29 mouse cellular contexts compared by ENCODE assay signal in the genomic region with DNA sequence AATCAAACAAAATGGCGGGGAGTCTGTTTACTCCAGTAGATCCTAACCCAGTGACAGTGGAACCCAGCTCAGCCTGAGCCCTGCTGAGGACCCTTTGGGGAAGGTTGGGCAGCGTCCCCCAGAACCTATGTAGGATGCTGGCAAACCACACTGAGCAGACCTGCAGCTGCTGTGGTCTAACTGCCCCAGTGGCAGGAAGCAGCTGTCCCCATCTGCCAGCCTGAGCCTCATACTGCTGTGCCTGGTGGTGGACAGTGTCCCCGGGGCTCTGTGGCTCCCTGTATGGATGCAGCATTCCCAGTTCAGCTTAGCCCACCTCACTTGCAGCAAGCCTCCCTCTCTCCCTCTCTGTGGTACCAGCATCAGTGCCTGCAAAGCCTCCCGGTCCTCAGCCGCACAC. TPM values are rescaled to one million over a fixed set of nuclear protein-coding genes. Genes with fewer than 3 reads are reported as not detected.
DNase-seq lines count a peak whose midpoint lies in the region; ATAC-seq lines count a peak whose summit lies in the region.
"Had no signal": no experiment of that assay in that cellular context is flagged by ENCODE, and none has a peak within 500 bp of the region (broad histone marks: within the 10 kb centered on the region; RNA-seq: fewer than 3 reads in every experiment).

No protein-coding gene starts in this region.

- no peak overlapping the region for H3K4me2 ChIP-seq in hindbrain, embryonic 12.5 days (replicated peaks)
- H3K4me2 ChIP-seq: embryonic facial prominence, embryonic 15.5 days; kidney, embryonic 15.5 days; midbrain, embryonic 11.5 days; neural tube, embryonic 12.5 days had no signal

- intact Hi-C loops in heart, postnatal 14 days (cut with DNase I): no loop called here

- no peaks in the 10 kb centered on the region for H3K9me3 ChIP-seq in heart, embryonic 10.5 days
- H3K9me3 ChIP-seq in megakaryocyte, embryonic 14.5 days: no peaks in the 10 kb centered on the region
- H3K9me3 ChIP-seq in hindbrain, embryonic 12.5 days (replicated peaks): no peaks in the 10 kb centered on the region
- H3K9me3 ChIP-seq: embryonic facial prominence, embryonic 15.5 days; kidney, embryonic 15.5 days; neural tube, embryonic 12.5 days had no signal

- no peak overlapping the region for H3K9ac ChIP-seq in hindbrain, embryonic 12.5 days
- H3K9ac ChIP-seq: embryonic facial prominence, embryonic 15.5 days; kidney, embryonic 15.5 days; neural tube, embryonic 12.5 days had no signal

- no peak for DNase-seq in heart, embryonic 10.5 days (ENCODE audit: low spot score)
- no peak for DNase-seq in heart, postnatal 14 days
- DNase-seq in thymus, postnatal 0 days (ENCODE audit: low spot score): peak; percentile 86
- no peak for DNase-seq in cerebellum, adult 18-20 months
- DNase-seq in cerebellum, postnatal 14 days: no peak
- DNase-seq: adrenal gland, adult 8-10 months; cerebellum, postnatal 25 days; heart, adult 11 months; lung, adult 18-20 months; lung, postnatal 36 days had no signal

- peaks cover 23% of the 10 kb centered on the region for H3K36me3 ChIP-seq in heart, embryonic 10.5 days
- H3K36me3 ChIP-seq in megakaryocyte, embryonic 14.5 days (replicated peaks; ENCODE audit: low read length): peaks cover 22% of the 10 kb centered on the region
- H3K36me3 ChIP-seq in hindbrain, embryonic 12.5 days: peaks cover 20% of the 10 kb centered on the region

- H3K4me3 ChIP-seq in heart, embryonic 10.5 days: no peak overlapping the region
- peak overlapping the region; percentile 66 for H3K4me3 ChIP-seq in megakaryocyte, embryonic 14.5 days (replicated peaks)
- H3K4me3 ChIP-seq in hindbrain, embryonic 12.5 days: no peak overlapping the region
- H3K4me3 ChIP-seq: embryonic facial prominence, embryonic 15.5 days; kidney, embryonic 15.5 days; neural tube, embryonic 12.5 days had no signal

- H3K27me3 ChIP-seq in heart, embryonic 10.5 days (ENCODE audit: insufficient read depth, poor library complexity, severe bottlenecking): no peaks in the 10 kb centered on the region
- no peaks in the 10 kb centered on the region for H3K27me3 ChIP-seq in megakaryocyte, embryonic 14.5 days (replicated peaks)
- no peaks in the 10 kb centered on the region for H3K27me3 ChIP-seq in hindbrain, embryonic 12.5 days
- H3K27me3 ChIP-seq: embryonic facial prominence, embryonic 15.5 days; kidney, embryonic 15.5 days; neural tube, embryonic 12.5 days; Patski had no signal

- WGBS in heart, embryonic 10.5 days: 75% methylated on average over 5 of the region's 5 CpGs
- WGBS in hindbrain, embryonic 12.5 days: 83% methylated on average over 5 of the region's 5 CpGs

- peaks cover 13% of the 10 kb centered on the region for H3K4me1 ChIP-seq in heart, embryonic 10.5 days
- H3K4me1 ChIP-seq in megakaryocyte, embryonic 14.5 days: peaks cover 67% of the 10 kb centered on the region
- H3K4me1 ChIP-seq in hindbrain, embryonic 12.5 days: peaks cover 10% of the 10 kb centered on the region

- 0 out of 2 replicates have a peak overlapping the region, but pooled peaks have one; percentile 25 for H3K27ac ChIP-seq in heart, embryonic 10.5 days
- no peak overlapping the region for H3K27ac ChIP-seq in hindbrain, embryonic 12.5 days
- H3K27ac ChIP-seq: embryonic facial prominence, embryonic 15.5 days; hindbrain, postnatal 0 days; kidney, embryonic 15.5 days; neural tube, embryonic 12.5 days; stomach, postnatal 0 days had no signal

- no peak for ATAC-seq in megakaryocyte, adult 5-6 weeks (ENCODE audit: poor library complexity, severe bottlenecking)
- ATAC-seq in hindbrain, embryonic 12.5 days (ENCODE audit: low FRiP score): no peak
- ATAC-seq: CD4-positive, CD25-positive, alpha-beta regulatory T cell, adult 4 months; hindbrain, postnatal 0 days; intestine, postnatal 0 days; Patski had no signal

RNA-seq across cellular contexts. Expression of a gene that starts 1.5 kb away (rescaled TPM):
- 30.3 and 31.3 TPM in 2 replicates for polyA plus RNA-seq in heart, embryonic 10.5 days (2016; fragmentation: Nextera tagmentation; extraction: Ambion mirVana)
- 10 to 100 TPM; 41.8 to 43.8 TPM for total RNA-seq in heart, postnatal 14 days (2021)
- polyA plus RNA-seq in megakaryocyte, embryonic 14.5 days (2012; ENCODE audit: insufficient read depth, low replicate concordance): 42.9 and 56.6 TPM in 2 replicates
- total RNA-seq in megakaryocyte, adult 5-6 weeks (2015): 25.5 and 41.7 TPM in 2 replicates
- total RNA-seq in megakaryocyte, adult 5-6 weeks (2017): 15.9 and 31.2 TPM in 2 replicates
- 26.8 and 28.9 TPM in 2 replicates for polyA plus RNA-seq in thymus, postnatal 0 days (2015; fragmentation: Nextera tagmentation; extraction: Ambion mirVana)
- 32.8 and 37.7 TPM in 2 replicates for polyA plus RNA-seq in hindbrain, embryonic 12.5 days (2016; fragmentation: Nextera tagmentation; extraction: Ambion mirVana)

RNA-seq across cellular contexts. Expression of a gene that starts 14.3 kb away (rescaled TPM):
- polyA plus RNA-seq in heart, embryonic 10.5 days (2016; fragmentation: Nextera tagmentation; extraction: Ambion mirVana): 20.7 and 25.1 TPM in 2 replicates
- total RNA-seq in heart, postnatal 14 days (2021): 10 to 100 TPM; 23.4 to 26.9 TPM
- polyA plus RNA-seq in megakaryocyte, embryonic 14.5 days (2012; ENCODE audit: insufficient read depth, low replicate concordance): 26.5 and 40.1 TPM in 2 replicates
- total RNA-seq in megakaryocyte, adult 5-6 weeks (2015): 9.7 and 10.1 TPM in 2 replicates
- 18.2 and 20.9 TPM in 2 replicates for total RNA-seq in megakaryocyte, adult 5-6 weeks (2017)
- 39.4 and 40.8 TPM in 2 replicates for polyA plus RNA-seq in thymus, postnatal 0 days (2015; fragmentation: Nextera tagmentation; extraction: Ambion mirVana)
- 11.4 and 12.0 TPM in 2 replicates for polyA plus RNA-seq in hindbrain, embryonic 12.5 days (2016; fragmentation: Nextera tagmentation; extraction: Ambion mirVana)

RNA-seq across cellular contexts. Expression of a gene that starts 40.8 kb away (rescaled TPM):
- 4.1 and 5.7 TPM in 2 replicates for polyA plus RNA-seq in heart, embryonic 10.5 days (2016; fragmentation: Nextera tagmentation; extraction: Ambion mirVana)
- total RNA-seq in heart, postnatal 14 days (2021): 1 to 10 TPM; 3.7 to 4.1 TPM
- 54.5 and 69.6 TPM in 2 replicates for polyA plus RNA-seq in megakaryocyte, embryonic 14.5 days (2012; ENCODE audit: insufficient read depth, low replicate concordance)
- 5.4 and 7.0 TPM in 2 replicates for total RNA-seq in megakaryocyte, adult 5-6 weeks (2015)
- 1.8 and 2.9 TPM in 2 replicates for total RNA-seq in megakaryocyte, adult 5-6 weeks (2017)
- 3.7 and 4.7 TPM in 2 replicates for polyA plus RNA-seq in thymus, postnatal 0 days (2015; fragmentation: Nextera tagmentation; extraction: Ambion mirVana)
- 8.2 and 8.6 TPM in 2 replicates for polyA plus RNA-seq in hindbrain, embryonic 12.5 days (2016; fragmentation: Nextera tagmentation; extraction: Ambion mirVana)
- polyA plus RNA-seq: CD4-positive, CD25-positive, alpha-beta regulatory T cell, adult 4 months had no signal

RNA-seq across cellular contexts. Expression of a gene that starts 42.8 kb away (rescaled TPM):
- 2.8 and 3.6 TPM in 2 replicates for polyA plus RNA-seq in heart, embryonic 10.5 days (2016; fragmentation: Nextera tagmentation; extraction: Ambion mirVana)
- total RNA-seq in heart, postnatal 14 days (2021): under 1 TPM in 1 of 2 experiments, not detected in 1; 0.65 TPM
- polyA plus RNA-seq in megakaryocyte, embryonic 14.5 days (2012; ENCODE audit: insufficient read depth, low replicate concordance): 4.6 and 27.1 TPM in 2 replicates
- total RNA-seq in megakaryocyte, adult 5-6 weeks (2015): not detected in 2 replicates
- total RNA-seq in megakaryocyte, adult 5-6 weeks (2017): not detected in 2 replicates
- 1.6 and 2.0 TPM in 2 replicates for polyA plus RNA-seq in thymus, postnatal 0 days (2015; fragmentation: Nextera tagmentation; extraction: Ambion mirVana)
- 0.43 and 1.4 TPM in 2 replicates for polyA plus RNA-seq in hindbrain, embryonic 12.5 days (2016; fragmentation: Nextera tagmentation; extraction: Ambion mirVana)
- polyA plus RNA-seq: Patski had no signal

RNA-seq across cellular contexts. Expression of a gene that starts 49.2 kb away (rescaled TPM):
- polyA plus RNA-seq in heart, embryonic 10.5 days (2016; fragmentation: Nextera tagmentation; extraction: Ambion mirVana): not detected in 2 replicates
- not detected for total RNA-seq in heart, postnatal 14 days (2021)
- not detected in 2 replicates for polyA plus RNA-seq in megakaryocyte, embryonic 14.5 days (2012; ENCODE audit: insufficient read depth, low replicate concordance)
- total RNA-seq in megakaryocyte, adult 5-6 weeks (2015): not detected in 2 replicates
- total RNA-seq in megakaryocyte, adult 5-6 weeks (2017): 0.18 TPM in 1 of 2 replicates, not detected in the other
- polyA plus RNA-seq in thymus, postnatal 0 days (2015; fragmentation: Nextera tagmentation; extraction: Ambion mirVana): not detected in 2 replicates
- not detected in 2 replicates for polyA plus RNA-seq in hindbrain, embryonic 12.5 days (2016; fragmentation: Nextera tagmentation; extraction: Ambion mirVana)
- total RNA-seq: adrenal gland, adult 8-10 months; ES-E14; gastrocnemius, adult 18-20 months; heart, postnatal 25 days; hindbrain, postnatal 0 days; layer of hippocampus, postnatal 10 days; monocyte, adult 5-6 weeks had no signal
- polyA plus RNA-seq: CD4-positive, CD25-positive, alpha-beta regulatory T cell, adult 4 months; embryonic facial prominence, embryonic 15.5 days; hindbrain, postnatal 0 days; intestine, postnatal 0 days; kidney, embryonic 15.5 days; large intestine, adult 2 months; limb, embryonic 11.5 days; midbrain, embryonic 11.5 days; neural tube, embryonic 12.5 days; Patski; stomach, postnatal 0 days had no signal
